Mouse (Mus musculus) embryo, embryonic 11 days (tissue): ENCODE measurements around the gene Tas2r106.

ENCODE experiments used
- DNase-seq: peaks from one replicate; pipeline ENCODE4 v3.0.0-alpha.2; 2015

Gene Tas2r106

GRCm38 (mm10) chr6:131678786-131679185 lies at the start of gene Tas2r106:
TSS of gene Tas2r106 (minus strand) at chr6:131678886.
- DNase-seq: no peak

- DNase-seq: peak; percentile 0
Observed at GRCm38 (mm10) chr6:131712803-131713202, 34.1 kb upstream of the Tas2r106 start.

- no peak for DNase-seq
Observed at GRCm38 (mm10) chr6:131689963-131690362, 11.3 kb upstream of the Tas2r106 start, which contains the start of gene Tas2r114. TSS of gene Tas2r114 (minus strand) at chr6:131690063.

GRCm38 (mm10) chr6:131687395-131687794 lies 8.7 kb upstream of the Tas2r106 start, which contains the start of gene Tas2r105:
TSS of gene Tas2r105 (minus strand) at chr6:131687495.
- no peak for DNase-seq

- DNase-seq: no peak
Observed at GRCm38 (mm10) chr6:131685644-131686043, 7.0 kb upstream of the Tas2r106 start, which contains the start of gene Tas2r104. TSS of gene Tas2r104 (minus strand) at chr6:131685744.

- DNase-seq: no peak
Observed at GRCm38 (mm10) chr6:131660049-131660448, 18.6 kb downstream of the Tas2r106 start, which contains the start of gene Tas2r107. TSS of gene Tas2r107 (minus strand) at chr6:131660149.

- DNase-seq: no peak
Observed at GRCm38 (mm10) chr6:131630812-131631211, 47.9 kb downstream of the Tas2r106 start, which contains the start of gene Tas2r130. TSS of gene Tas2r130 (minus strand) at chr6:131630912.
